Mouse (Mus musculus): ENCODE results near the gene Rps8. TPM values are rescaled to one million over a fixed set of nuclear protein-coding genes. Genes with fewer than 3 reads are reported as not detected.

The Rps8 gene
- polyA plus RNA-seq, 1 experiment from 2014 or later: 1,522 TPM

DNA sequence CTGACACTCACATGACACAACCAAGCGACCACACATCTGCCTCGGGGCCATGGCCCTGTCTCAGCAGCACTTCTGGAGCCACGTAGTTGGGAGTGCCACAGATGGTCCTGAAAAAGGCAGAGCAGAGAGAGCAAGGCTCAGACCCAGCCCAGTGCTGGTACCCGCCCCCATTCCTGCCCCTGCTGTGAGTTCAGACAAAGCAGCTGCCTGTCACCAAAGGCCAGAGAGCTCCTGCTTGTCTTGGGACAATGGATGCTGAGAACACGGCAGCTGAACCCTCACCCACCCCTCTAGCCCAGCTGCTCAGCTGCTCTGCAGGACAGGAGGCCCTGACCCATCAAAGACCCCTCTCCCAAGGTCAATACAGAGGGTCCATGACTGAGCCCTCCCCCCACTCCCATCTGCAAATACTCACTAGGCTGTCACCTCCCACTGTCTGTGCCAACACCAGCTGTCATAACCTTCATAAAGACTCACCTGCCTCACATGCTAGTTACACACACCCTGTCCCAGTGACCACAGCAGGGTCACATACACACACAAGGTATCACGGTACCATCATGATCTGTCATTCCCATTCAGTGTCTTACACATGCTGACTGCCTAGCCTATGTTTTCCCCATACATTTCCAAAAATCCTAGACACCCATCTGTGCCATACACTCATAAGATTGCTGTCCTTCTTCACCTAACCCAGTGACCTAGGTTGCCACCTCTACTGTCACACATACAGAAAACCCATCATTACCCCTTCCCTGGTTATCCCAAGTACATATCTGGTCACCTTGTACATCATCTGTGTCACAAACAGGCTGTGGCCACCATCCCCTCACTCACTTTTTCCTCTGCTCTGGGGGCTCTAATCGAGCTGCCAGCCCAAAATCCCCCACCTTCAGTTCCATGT, 23.9 kb downstream of the Rps8 start:
- Histone ChIP-seq H3K27ac (ENCODE audit: low read depth) (no peak overlapping the region), H3K4me2 (ENCODE audit: low read length) (peak overlapping the region; percentile 98), H3K9me3 (ENCODE audit: control insufficient read depth, low read length) (no peaks in the 10 kb centered on the region), H3K4me3 (ENCODE audit: low read depth, low read length) (peak overlapping the region; percentile 82; the same call in 1 of the 2 replicates), H3K27me3 (replicated peaks; ENCODE audit: control insufficient read depth, insufficient read depth, low read length) (peaks cover 20% of the 10 kb centered on the region), H3K4me1 (replicated peaks; ENCODE audit: control insufficient read depth, insufficient read depth, low read length) (0 out of 2 replicates have a peak, but pooled peaks cover 10% of the 10 kb centered on the region), H3K36me3 (ENCODE audit: control insufficient read depth, insufficient read depth, low read length) (0 out of 2 replicates have a peak, but pooled peaks cover 4% of the 10 kb centered on the region), H3K9ac (ENCODE audit: low read length) (no peak overlapping the region)
- ATAC-seq (replicated peaks; ENCODE audit: low FRiP score, low TSS enrichment, low read depth) (no peak), DNase-seq (ENCODE audit: low spot score) (no peak)
- 40% methylated on average over 7 of the region's 7 CpGs for WGBS

GRCm38 (mm10) chr4:117131198-117131597, 24.8 kb downstream of the Rps8 start:
- Histone ChIP-seq H3K36me3 (ENCODE audit: control insufficient read depth, insufficient read depth, low read length) (0 out of 2 replicates have a peak, but pooled peaks cover 4% of the 10 kb centered on the region), H3K4me1 (replicated peaks; ENCODE audit: control insufficient read depth, insufficient read depth, low read length) (peaks cover 15% of the 10 kb centered on the region; the same call in 1 of the 2 replicates), H3K9me3 (ENCODE audit: control insufficient read depth, low read length) (no peaks in the 10 kb centered on the region), H3K27ac (ENCODE audit: low read depth) (no peak overlapping the region), H3K9ac (ENCODE audit: low read length) (no peak overlapping the region), H3K4me2 (ENCODE audit: low read length) (no peak overlapping the region), H3K4me3 (ENCODE audit: low read depth, low read length) (no peak overlapping the region), H3K27me3 (replicated peaks; ENCODE audit: control insufficient read depth, insufficient read depth, low read length) (peaks cover 20% of the 10 kb centered on the region)
- WGBS: 77% methylated on average over 6 of the region's 6 CpGs
- no peak for ATAC-seq (replicated peaks; ENCODE audit: low FRiP score, low TSS enrichment, low read depth)
- DNase-seq (ENCODE audit: low spot score): no peak

DNA sequence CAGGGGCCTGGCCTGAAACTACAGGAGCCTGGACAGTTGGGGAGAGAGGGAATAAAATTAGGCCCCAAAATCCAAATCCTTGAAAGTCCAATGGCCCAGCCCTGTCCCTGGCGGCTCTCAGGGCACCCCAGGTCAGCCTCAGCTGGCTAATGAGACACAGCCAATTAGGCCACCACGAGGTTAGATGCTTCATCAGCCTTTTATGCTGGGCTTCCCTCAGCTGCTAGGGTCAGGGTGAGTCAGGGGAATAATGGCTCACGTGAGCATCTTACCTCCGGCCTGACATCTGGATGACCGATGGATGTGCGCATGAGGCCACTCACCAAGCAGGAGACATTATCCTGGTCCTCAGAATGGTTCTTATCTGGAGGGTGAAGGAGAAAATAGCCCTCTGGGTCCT, 25.3 kb downstream of the Rps8 start:
- no peak overlapping the region for H3K9ac ChIP-seq (ENCODE audit: low read length)
- 0 out of 2 replicates have a peak, but pooled peaks cover 4% of the 10 kb centered on the region for H3K36me3 ChIP-seq (ENCODE audit: control insufficient read depth, insufficient read depth, low read length)
- ATAC-seq (replicated peaks; ENCODE audit: low FRiP score, low TSS enrichment, low read depth): no peak
- no peak overlapping the region for H3K4me2 ChIP-seq (ENCODE audit: low read length)
- DNase-seq (ENCODE audit: low spot score): no peak
- H3K27ac ChIP-seq (ENCODE audit: low read depth): no peak overlapping the region
- 83% methylated on average over 6 of the region's 6 CpGs for WGBS
- H3K4me1 ChIP-seq (replicated peaks; ENCODE audit: control insufficient read depth, insufficient read depth, low read length): peaks cover 19% of the 10 kb centered on the region
- no peak overlapping the region for H3K4me3 ChIP-seq (ENCODE audit: low read depth, low read length)
- peaks cover 20% of the 10 kb centered on the region for H3K27me3 ChIP-seq (replicated peaks; ENCODE audit: control insufficient read depth, insufficient read depth, low read length)
- no peaks in the 10 kb centered on the region for H3K9me3 ChIP-seq (ENCODE audit: control insufficient read depth, low read length)

DNA sequence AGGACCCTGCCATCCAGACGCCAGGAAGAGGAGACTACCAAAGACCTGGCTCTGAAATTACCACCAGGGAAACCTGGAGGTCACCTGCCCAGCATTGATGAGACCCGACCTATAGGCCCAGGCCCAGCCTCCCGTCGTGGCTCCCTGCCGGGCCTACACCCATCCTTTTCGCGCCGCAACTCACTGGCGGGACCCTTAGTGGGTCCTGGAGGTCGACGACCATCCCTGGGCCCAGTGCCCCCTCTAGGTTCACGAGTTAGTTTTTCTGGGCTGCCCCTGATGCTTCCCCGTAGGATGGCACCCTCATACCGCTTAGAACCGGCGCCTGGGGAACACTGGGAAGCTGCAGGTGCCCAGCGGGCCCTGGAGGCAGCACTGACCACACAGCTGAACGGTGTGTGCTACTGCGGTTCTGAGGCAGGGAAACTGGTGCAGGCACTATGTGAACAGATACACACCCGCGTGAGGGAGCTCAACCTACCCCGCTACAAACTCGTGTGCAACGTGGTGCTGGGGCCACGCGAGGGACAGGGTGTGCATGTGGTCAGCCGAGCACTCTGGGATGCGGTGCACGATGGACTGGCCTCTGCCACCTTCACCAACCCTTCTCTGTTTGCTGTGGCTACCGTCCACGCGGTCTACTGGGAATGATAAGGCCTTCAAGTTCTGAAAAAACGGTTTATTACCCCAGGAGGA, 27.9 kb downstream of the Rps8 start:
- Histone ChIP-seq H3K4me2 (ENCODE audit: low read length) (no peak overlapping the region), H3K9ac (ENCODE audit: low read length) (no peak overlapping the region), H3K9me3 (ENCODE audit: control insufficient read depth, low read length) (no peaks in the 10 kb centered on the region), H3K27ac (ENCODE audit: low read depth) (no peak overlapping the region), H3K36me3 (ENCODE audit: control insufficient read depth, insufficient read depth, low read length) (0 out of 2 replicates have a peak, but pooled peaks cover 4% of the 10 kb centered on the region), H3K4me1 (replicated peaks; ENCODE audit: control insufficient read depth, insufficient read depth, low read length) (peaks cover 32% of the 10 kb centered on the region), H3K4me3 (ENCODE audit: low read depth, low read length) (no peak overlapping the region), H3K27me3 (replicated peaks; ENCODE audit: control insufficient read depth, insufficient read depth, low read length) (peaks cover 18% of the 10 kb centered on the region)
- no peak for DNase-seq (ENCODE audit: low spot score)
- ATAC-seq (replicated peaks; ENCODE audit: low FRiP score, low TSS enrichment, low read depth): no peak
- 89% methylated on average over 33 of the region's 33 CpGs for WGBS

DNA sequence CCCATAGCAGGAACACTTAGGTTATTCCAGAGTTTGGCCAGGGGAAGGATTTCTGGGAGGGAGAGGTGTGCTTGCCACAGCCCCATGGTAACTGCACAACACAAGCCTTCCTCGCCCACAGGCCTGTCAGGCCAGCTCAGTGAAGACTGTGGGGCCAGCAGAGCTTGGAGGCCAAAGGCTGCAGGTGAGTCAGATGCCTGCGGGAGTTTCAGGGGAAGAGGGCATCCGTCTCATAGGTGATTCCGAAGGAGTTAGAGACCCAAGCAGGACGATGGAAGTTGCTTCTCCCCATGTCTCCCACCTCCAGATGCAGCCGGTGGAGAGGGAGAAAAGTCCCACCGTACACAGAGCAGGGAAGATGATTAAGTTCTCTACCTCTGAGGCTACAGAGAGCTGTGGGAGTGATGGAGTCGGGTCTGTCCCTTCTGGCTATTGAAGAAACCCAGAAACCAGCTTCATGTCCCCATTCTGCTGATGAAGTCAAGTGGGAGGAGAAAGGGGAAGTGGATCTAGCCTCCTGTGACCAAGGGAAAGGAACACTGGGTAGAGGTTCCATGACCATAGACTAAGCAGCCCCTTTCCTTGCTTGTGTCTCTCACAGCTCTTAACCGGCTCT, 29.3 kb downstream of the Rps8 start, which contains the start of gene Tctex1d4:
Tctex1d4 (plus strand) TSS at position 120 of the 616 bp plus-strand sequence.
- peak within 1 kb of the TSS; percentile 39; the same call in 1 of the 2 replicates for H3K4me2 ChIP-seq (ENCODE audit: low read length)
- H3K27ac ChIP-seq (ENCODE audit: low read depth): peak within 1 kb of the TSS; percentile 78
- peaks cover 25% of the 10 kb centered on the region for H3K4me1 ChIP-seq (replicated peaks; ENCODE audit: control insufficient read depth, insufficient read depth, low read length)
- peak within 1 kb of the TSS; percentile 20; the same call in 1 of the 2 replicates for H3K9ac ChIP-seq (ENCODE audit: low read length)
- H3K9me3 ChIP-seq (ENCODE audit: control insufficient read depth, low read length): no peaks in the 10 kb centered on the region
- peaks cover 4% of the 10 kb centered on the region for H3K27me3 ChIP-seq (replicated peaks; ENCODE audit: control insufficient read depth, insufficient read depth, low read length)
- WGBS: 80% methylated on average over 9 of the region's 9 CpGs
- 0 out of 2 replicates have a peak, but pooled peaks cover 4% of the 10 kb centered on the region for H3K36me3 ChIP-seq (ENCODE audit: control insufficient read depth, insufficient read depth, low read length)
- no peak within 1 kb of the TSS for H3K4me3 ChIP-seq (ENCODE audit: low read depth, low read length)
- no peak for ATAC-seq (replicated peaks; ENCODE audit: low FRiP score, low TSS enrichment, low read depth)
- DNase-seq (ENCODE audit: low spot score): no peak

DNA sequence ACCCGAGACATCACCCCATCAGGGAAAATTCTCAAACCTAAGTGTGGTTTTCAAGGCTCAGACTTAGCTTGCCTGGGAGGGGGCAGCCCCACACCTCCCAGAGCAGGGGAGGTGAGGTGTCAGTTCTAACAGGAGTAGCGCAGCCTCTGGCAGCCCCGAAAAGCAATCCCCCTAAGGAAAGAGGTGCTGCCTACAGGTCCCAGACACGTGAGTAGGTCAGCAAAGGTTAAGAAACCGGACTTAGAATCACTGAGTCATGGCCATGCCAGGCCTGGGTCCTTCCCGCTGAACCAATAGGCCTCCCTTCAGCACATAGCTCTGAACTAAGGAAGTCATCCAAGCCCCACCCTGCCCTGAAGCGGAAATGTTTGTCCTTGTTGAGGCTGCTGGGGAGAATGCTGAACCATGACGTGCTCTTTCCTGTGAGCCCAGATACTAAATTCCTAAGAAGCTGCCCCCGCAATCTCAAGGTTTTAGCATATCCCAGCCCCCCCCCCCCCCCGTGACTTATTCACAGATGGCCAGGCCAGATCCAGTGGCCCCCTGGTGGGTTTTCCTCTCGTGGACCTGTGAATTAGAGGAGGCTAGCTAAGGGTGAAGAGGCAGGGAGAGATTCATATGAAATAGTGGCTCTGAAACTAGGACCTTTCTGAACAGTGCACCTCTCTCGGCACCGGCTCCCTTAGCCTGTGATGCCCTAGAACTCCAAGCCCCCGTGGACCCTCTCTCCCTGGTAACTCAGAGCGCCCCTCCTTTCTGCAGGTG, 30.0 kb downstream of the Rps8 start:
- Histone ChIP-seq H3K36me3 (ENCODE audit: control insufficient read depth, insufficient read depth, low read length) (0 out of 2 replicates have a peak, but pooled peaks cover 4% of the 10 kb centered on the region), H3K27me3 (replicated peaks; ENCODE audit: control insufficient read depth, insufficient read depth, low read length) (no peaks in the 10 kb centered on the region), H3K27ac (ENCODE audit: low read depth) (peak overlapping the region; percentile 78), H3K4me1 (replicated peaks; ENCODE audit: control insufficient read depth, insufficient read depth, low read length) (peaks cover 29% of the 10 kb centered on the region), H3K4me3 (ENCODE audit: low read depth, low read length) (no peak overlapping the region), H3K9me3 (ENCODE audit: control insufficient read depth, low read length) (no peaks in the 10 kb centered on the region), H3K4me2 (ENCODE audit: low read length) (no peak overlapping the region; the same call in 1 of the 2 replicates), H3K9ac (ENCODE audit: low read length) (no peak overlapping the region)
- DNase-seq (ENCODE audit: low spot score) (peak; percentile 65), ATAC-seq (replicated peaks; ENCODE audit: low FRiP score, low TSS enrichment, low read depth) (peak; percentile 61)
- WGBS: 45% methylated on average over 15 of the region's 15 CpGs

DNA sequence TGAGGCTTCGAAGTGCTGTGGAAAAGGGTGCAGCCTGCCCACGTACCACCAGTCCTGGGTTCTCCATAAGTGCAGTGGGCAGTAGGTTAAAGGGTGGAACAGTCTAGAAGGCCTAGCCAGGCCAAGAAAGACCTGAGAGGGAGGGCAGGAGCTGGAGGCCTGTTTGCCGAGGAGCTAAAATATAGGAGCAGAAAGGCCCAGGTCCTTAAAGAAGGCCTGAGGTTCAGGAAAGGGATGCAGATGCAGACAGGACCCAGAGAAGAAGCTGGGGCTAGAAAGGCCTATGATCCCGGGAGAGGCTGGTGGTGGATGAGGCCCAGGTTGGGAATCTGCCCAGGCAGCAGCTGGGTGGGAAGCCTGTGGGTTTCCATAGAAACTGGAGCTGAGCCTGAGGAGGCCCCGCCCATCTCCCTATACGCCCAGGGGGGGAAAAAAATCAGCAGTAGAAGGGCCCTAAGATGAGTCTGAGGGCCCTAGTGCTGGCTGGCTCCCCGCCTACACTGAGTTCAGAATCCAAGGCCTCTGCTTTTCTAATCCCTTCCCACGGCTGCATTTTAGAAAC, 30.6 kb downstream of the Rps8 start, which contains the start of gene Btbd19:
Btbd19 (minus strand) TSS at position 378 of the 562 bp plus-strand sequence.
- H3K4me2 ChIP-seq (ENCODE audit: low read length): peak within 1 kb of the TSS; percentile 39
- 0 out of 2 replicates have a peak, but pooled peaks cover 4% of the 10 kb centered on the region for H3K36me3 ChIP-seq (ENCODE audit: control insufficient read depth, insufficient read depth, low read length)
- H3K4me1 ChIP-seq (replicated peaks; ENCODE audit: control insufficient read depth, insufficient read depth, low read length): peaks cover 31% of the 10 kb centered on the region
- H3K27me3 ChIP-seq (replicated peaks; ENCODE audit: control insufficient read depth, insufficient read depth, low read length): no peaks in the 10 kb centered on the region
- H3K9ac ChIP-seq (ENCODE audit: low read length): peak within 1 kb of the TSS; percentile 31; the same call in 1 of the 2 replicates
- peak; percentile 33; the same call in 1 of the 2 replicates for ATAC-seq (replicated peaks; ENCODE audit: low FRiP score, low TSS enrichment, low read depth)
- H3K4me3 ChIP-seq (ENCODE audit: low read depth, low read length): no peak within 1 kb of the TSS; the same call in 1 of the 2 replicates
- H3K9me3 ChIP-seq (ENCODE audit: control insufficient read depth, low read length): no peaks in the 10 kb centered on the region
- 32% methylated on average over 8 of the region's 8 CpGs for WGBS
- peak; percentile 74 for DNase-seq (ENCODE audit: low spot score)
- peak within 1 kb of the TSS; percentile 78 for H3K27ac ChIP-seq (ENCODE audit: low read depth)
